Mouse (Mus musculus): ENCODE results near the gene Nr1d2.
"Not testable (repeated sequence)": the region's sequence is repeated elsewhere in the genome, so short reads cannot be mapped to it uniquely, and the experiment has no call there.

Gene Nr1d2

DNA sequence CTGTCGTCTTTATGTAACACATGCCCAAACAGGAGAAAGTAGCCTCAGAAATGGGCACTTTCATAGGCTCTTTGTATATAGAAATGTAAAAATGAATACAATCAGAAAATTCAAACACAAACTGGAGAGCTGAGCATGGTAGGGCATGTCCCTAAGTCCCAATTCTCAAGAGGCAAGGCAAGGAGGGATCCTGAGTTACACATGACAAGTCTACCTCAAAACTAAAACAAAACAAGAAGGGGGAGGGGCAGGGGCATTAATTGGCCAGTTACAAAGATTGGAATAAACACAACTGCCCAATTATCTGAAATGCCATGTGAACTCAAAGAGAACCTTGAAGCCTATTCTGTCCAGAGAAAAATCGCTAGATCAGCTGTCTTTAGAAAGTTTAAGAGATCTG lies 5.9 kb downstream of the Nr1d2 start:
- in situ Hi-C loops (cut with MboI; ENCODE audit: low sequenced_read_pairs) = no loop called here

GRCm38 (mm10) chr14:18231866-18232265 lies 7.1 kb downstream of the Nr1d2 start:
- in situ Hi-C loops (cut with MboI; ENCODE audit: low sequenced_read_pairs) = not testable (repeated sequence)

- in situ Hi-C loops (cut with MboI; ENCODE audit: low sequenced_read_pairs) = not testable (repeated sequence)
These were observed 9.2 kb downstream of the Nr1d2 start for GRCm38 (mm10) chr14:18229751-18230150.

DNA sequence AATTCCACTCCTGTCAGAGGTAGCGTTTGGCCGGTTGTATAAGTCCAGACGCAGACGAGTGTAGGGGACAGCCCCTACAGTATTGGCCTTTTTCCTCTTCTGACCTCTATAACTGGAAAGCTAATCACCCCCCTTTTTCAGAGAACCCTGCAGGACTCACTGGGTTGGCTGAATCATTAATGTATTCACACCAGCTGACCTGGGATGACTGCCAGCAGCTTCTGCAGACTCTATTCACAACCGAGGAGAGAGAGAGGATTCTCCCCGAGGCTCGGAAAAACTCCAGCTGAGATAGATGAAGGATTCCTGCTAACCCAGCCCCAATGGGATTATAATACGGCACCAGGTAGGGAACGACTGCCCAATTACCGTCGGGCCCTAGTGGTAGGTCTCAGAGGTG lies 12.7 kb downstream of the Nr1d2 start:
- in situ Hi-C loops (cut with MboI; ENCODE audit: low sequenced_read_pairs) = not testable (repeated sequence)

DNA sequence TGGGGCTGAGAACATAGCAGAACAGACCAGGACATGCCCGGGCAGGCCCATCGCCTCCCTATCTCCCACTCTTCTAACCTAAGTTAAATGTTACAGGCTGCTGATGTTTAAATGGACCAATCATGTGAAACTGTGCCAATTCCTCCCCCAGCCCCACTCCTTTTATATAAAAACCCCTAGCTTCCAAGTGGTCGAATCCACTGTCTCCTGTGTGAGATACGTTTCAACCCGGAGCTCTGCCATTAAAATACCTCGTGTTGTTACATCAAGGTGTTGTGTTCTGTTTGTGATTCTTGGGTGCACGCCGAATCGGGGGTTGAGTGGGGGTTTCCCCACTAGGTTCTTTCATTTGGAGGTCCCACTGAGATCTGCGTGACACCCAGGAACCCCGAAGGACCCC lies 13.5 kb downstream of the Nr1d2 start:
- in situ Hi-C loops (cut with MboI; ENCODE audit: low sequenced_read_pairs) = not testable (repeated sequence)

GRCm38 (mm10) chr14:18221977-18222376 lies 16.9 kb downstream of the Nr1d2 start:
- in situ Hi-C loops (cut with MboI; ENCODE audit: low sequenced_read_pairs) = no loop called here

DNA sequence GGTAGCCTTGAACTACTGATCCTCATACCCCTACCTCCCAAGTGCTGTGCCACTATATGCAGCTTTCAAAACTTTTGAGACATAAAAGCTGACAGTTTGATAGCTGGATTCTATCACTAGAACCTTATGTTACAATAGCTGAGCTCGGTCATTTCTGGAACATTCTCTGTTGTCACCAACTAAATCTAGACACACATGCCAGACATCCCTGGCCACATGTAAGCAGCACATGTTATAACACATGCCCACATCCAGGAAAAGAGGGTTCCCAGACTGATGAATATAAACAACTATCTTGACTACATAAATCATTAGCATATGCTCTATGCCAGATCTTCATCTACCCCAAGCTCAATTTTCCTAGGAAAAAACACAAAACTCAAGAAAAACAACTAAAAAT lies 21.8 kb downstream of the Nr1d2 start:
- in situ Hi-C loops (cut with MboI; ENCODE audit: low sequenced_read_pairs) = no loop called here

GRCm38 (mm10) chr14:18216428-18216827 lies 22.5 kb downstream of the Nr1d2 start:
- in situ Hi-C loops (cut with MboI; ENCODE audit: low sequenced_read_pairs) = no loop called here

GRCm38 (mm10) chr14:18210795-18211194 lies 28.1 kb downstream of the Nr1d2 start:
- in situ Hi-C loops (cut with MboI; ENCODE audit: low sequenced_read_pairs) = no loop called here

DNA sequence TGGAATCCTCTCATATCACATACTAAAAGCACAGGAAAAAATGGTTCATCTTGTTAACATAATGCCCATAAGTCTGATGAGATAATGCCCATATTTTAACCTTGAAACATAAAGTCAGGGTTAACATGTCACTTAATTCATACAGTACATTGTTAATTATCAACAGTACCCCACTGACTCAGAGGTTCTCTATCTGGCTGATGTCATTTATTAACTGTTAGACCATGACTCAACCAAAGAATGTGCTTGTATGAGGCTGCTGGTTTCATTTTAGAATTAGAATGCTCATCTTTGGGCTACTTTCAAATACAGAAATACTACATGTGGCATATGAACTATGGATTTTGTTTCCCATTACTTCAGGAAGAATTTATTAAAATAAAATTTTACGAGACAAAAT lies 34.6 kb downstream of the Nr1d2 start:
- in situ Hi-C loops (cut with MboI; ENCODE audit: low sequenced_read_pairs) = not testable (repeated sequence)

DNA sequence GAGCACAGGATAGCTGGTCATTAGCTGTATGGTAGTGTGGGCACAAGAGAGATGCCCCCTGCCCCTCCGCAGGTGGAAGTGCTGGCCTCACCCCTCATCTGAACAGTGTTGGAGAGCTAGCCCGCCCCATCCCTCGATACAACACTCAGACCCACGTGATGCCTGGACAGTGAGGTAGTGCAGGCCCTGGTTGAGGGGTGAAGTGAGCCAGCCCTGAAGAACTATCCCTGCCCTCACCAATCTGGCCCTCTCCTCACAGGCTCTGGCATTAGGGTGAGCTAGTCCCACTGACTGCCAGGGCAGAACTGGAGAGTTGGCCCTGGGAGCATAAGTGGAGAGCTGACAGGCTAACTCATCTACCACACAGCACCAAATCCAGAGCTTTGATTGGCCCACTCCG lies 37.5 kb downstream of the Nr1d2 start:
- in situ Hi-C loops (cut with MboI; ENCODE audit: low sequenced_read_pairs) = no loop called here

GRCm38 (mm10) chr14:18186883-18187417 lies 52.0 kb downstream of the Nr1d2 start:
- in situ Hi-C loops (cut with MboI; ENCODE audit: low sequenced_read_pairs) = no loop called here

- in situ Hi-C loops (cut with MboI; ENCODE audit: low sequenced_read_pairs) = not testable (repeated sequence)
These were observed 61.4 kb downstream of the Nr1d2 start for GRCm38 (mm10) chr14:18177531-18177930.

GRCm38 (mm10) chr14:18167597-18167996 lies 71.3 kb downstream of the Nr1d2 start:
- in situ Hi-C loops (cut with MboI; ENCODE audit: low sequenced_read_pairs) = loop anchor here (25.0 kb wide), 1 partner anchor 755 kb away; no protein-coding TSS in a partner anchor

GRCm38 (mm10) chr14:18167041-18167440 lies 71.9 kb downstream of the Nr1d2 start:
- in situ Hi-C loops (cut with MboI; ENCODE audit: low sequenced_read_pairs) = loop anchor here (25.0 kb wide), 1 partner anchor 755 kb away; no protein-coding TSS in a partner anchor
